Mouse (Mus musculus) embryonic fibroblast, embryonic 13.5 days (primary cell): Measurements from ENCODE around the gene Pcgf2.

ENCODE experiments used
- CTCF ChIP-seq: IDR thresholded peaks from 2 replicates; pipeline ENCODE4 v1.5.1; 2011; ENCODE audit warnings: mild to moderate bottlenecking, control low read depth, low read length, moderate library complexity, borderline replicate concordance; ENCODE audit not compliant: insufficient read depth
- POLR2A ChIP-seq: IDR thresholded peaks from 2 replicates; pipeline ENCODE4 v1.6.1; 2011; ENCODE audit warnings: low read depth, mild to moderate bottlenecking, control low read depth, low read length, moderate library complexity

GRCm38 (mm10) chr11:97668160-97668559, 32.1 kb downstream of the Pcgf2 start:
- TF ChIP-seq CTCF (no peak), POLR2A (no peak)
